Mouse (Mus musculus): ENCODE data around the gene Galnt6.
"Not testable (repeated sequence)": the region's sequence is repeated elsewhere in the genome, so short reads cannot be mapped to it uniquely, and the experiment has no call there.

Galnt6 gene

DNA sequence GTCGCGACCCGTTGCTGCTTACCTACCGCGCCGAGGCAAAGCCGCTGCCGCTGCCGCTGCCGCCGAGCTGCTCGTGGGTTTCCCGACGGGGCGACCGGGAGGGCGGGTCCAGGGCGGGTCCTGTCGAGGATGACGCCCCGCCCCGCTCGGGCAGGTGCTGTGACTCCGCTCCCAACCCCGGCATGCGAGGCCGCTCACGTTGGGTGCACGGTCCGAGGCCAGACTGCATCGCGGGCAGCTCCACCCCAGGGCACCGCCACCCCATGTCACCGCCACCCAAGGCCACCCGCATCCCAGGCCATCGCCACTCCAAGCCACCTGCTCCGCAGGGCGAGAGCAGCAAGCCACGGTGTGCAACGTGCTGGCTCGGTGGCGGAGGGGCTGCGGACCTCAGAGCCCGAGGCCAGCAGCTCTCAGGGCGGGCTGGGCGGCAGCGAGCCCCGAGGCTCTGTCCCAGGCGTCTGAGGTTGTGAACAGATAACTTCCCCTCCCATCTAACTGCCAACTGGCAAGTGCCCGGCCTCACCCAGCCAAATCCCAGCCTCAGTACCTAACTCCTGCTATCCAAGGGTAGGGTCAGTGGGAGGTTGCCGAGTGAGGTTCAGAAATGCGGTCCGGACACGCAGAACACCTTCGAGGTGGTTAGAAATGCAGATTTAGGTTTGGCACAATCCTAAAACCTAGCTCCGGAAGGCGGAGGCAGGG is at the start of gene Galnt6:
Galnt6 (minus strand) TSS at position 96 of the 705 bp plus-strand sequence.
- DNase-seq (ENCODE audit: low read depth), result no peak

DNA sequence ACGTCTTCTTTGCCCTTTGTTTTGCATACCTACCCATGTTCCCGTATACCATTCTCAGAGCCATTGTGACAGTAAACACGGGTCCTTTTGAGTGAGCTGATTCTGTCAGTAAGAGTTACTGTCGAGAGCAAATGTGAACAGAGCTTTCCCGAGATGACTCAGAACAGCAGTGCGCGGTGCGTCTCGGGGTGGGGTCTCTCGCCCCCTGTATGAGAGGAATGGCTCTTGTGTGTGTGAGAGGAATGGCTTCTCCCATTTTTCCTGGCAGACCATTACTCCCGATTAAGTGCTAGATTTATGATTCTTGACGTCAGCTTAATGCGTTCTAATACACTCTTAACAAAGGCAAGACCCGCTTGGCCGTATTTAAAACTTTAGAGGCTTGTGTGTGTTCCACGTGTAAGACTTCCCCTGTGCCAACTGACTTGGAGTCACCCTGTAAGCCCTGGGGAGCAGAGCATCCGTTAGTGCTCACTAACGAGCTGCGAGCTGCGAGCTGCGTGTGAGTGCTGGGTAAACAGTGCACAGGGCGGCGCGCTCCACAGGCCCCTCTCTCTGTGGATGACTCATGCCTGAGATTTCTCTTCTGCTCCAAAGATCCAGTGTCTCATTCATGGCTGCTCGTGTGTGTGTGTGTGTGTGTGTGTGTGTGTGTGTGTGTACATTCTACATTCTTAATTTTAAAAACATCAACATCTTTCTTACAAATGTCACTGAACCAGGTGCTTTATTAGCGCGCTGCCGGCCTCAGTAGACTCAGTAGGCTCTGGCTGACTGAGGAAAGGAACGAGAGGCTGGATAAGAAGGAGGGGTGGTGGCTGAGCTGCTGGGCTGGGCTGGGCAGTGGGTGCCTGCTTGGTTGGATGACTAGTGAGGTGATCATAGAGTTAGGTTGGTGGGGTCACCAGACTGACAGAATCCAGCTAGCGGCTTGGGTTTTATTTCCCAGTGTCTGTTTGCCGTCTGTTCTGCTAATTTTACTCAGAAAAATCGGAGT is 48.1 kb upstream of the Galnt6 start:
- DNase-seq (ENCODE audit: low read depth), result no peak

GRCm38 (mm10) chr15:100776424-100776823 is 47.2 kb upstream of the Galnt6 start:
- DNase-seq (ENCODE audit: low read depth), result no peak

GRCm38 (mm10) chr15:100775189-100776166 is 46.3 kb upstream of the Galnt6 start:
- no peak for DNase-seq (ENCODE audit: low read depth)

DNA sequence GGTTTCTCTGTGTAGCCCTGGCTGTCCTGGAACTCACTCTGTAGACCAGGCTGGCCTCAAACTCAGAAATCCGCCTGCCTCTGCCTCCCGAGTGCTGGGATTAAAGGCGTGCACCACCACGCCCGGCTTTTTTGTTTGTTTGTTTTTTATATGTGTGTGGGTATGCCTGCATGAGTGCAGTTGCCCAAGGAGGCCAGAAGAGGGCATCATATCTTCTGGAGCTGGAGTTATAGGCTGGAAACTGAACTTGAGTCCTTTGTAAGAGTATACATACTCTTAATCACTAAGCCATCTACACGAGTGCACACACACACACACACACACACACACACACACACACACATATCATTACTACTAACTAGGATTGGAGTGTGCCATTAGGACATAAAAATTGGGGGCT is 44.7 kb upstream of the Galnt6 start:
- DNase-seq (ENCODE audit: low read depth), result not testable (repeated sequence)

GRCm38 (mm10) chr15:100772685-100773084 is 43.5 kb upstream of the Galnt6 start:
- DNase-seq (ENCODE audit: low read depth), result no peak

DNA sequence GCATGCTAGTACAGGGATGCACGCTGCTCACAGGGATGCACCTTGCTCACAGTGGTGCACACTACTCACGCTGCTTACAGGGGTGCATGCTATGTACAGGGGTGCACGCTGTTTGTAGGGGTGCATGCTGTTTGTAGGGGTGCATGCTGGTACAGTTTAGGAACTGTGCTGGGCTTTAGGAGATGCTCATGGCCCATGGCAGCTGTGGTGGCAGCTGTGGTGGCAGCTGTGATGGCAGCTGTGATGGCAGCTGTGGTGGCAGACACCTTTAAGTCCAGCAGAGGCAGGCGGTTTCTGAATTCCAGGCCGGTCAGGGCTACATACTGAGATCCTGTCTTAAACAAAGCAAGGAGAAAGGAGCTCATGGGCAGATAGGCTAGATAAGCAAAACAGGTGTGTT is 41.2 kb upstream of the Galnt6 start:
- DNase-seq (ENCODE audit: low read depth), result no peak

- not testable (repeated sequence) for DNase-seq (ENCODE audit: low read depth)
Observed at GRCm38 (mm10) chr15:100769023-100769422, 39.8 kb upstream of the Galnt6 start.

DNA sequence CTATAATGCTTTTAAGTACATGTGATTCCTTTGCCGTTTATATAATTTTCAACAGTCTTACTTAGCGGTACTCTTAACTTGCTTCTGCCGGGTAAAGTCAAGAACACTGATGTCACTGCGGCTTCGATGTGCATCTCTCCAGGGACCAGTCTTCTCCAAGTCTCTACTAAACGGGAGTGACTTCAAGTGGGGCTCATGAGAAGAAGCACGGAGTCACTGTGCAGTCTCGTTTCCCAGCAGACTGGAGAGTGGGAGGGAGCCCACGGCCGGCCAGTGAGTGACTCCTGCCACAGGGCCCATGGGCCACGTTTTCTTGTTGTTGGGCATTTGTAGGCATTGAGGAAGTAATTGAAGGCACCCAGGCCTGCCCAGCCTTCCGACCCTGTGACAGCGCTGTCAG is 38.7 kb upstream of the Galnt6 start:
- DNase-seq (ENCODE audit: low read depth), result no peak

GRCm38 (mm10) chr15:100766826-100767225 is 37.6 kb upstream of the Galnt6 start:
- no peak for DNase-seq (ENCODE audit: low read depth)

- no peak for DNase-seq (ENCODE audit: low read depth)
Observed at GRCm38 (mm10) chr15:100764163-100764951, 35.2 kb upstream of the Galnt6 start.

- DNase-seq (ENCODE audit: low read depth), result no peak
Observed at GRCm38 (mm10) chr15:100762649-100763048, 33.5 kb upstream of the Galnt6 start.

DNA sequence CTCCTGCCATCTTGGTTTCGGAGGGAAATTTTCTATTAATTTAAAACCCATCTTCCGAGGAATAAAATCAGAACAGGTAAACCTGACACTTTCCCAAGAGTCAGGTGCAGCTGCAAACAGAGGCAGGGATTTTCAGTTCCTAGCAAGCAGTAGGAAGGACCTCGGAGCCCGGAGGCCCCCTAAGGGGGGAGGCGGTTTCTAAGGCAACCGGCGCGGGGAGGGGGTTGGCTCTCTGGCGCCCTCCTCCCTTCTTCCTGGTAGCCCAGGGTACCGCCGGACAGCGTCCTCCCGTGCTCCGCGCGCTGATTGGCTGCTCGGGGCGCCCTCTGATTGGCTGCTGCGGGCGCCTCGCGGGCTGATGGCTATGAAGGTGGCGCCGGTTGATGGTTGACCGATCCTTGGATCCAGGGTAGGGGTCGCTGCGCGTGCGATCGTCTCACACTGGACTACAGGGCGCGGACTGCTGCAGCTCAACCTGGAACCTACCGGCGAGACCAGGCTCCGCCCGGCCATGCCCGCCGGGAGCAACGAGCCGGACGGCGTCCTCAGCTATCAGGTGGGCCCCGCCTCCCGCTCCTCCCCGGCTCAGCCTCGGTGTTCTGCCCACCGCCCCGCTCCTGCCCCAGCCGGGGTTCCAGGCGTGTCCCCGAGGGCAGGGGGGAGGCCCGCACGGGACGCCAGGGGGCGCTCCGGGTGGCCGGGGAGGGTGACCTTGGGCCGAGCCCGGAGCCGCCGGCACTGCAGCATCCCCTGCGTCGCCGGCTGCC is 32.4 kb upstream of the Galnt6 start, which contains the start of gene Slc4a8:
Slc4a8 (plus strand) TSS at position 329 of the 767 bp plus-strand sequence.
- no peak for DNase-seq (ENCODE audit: low read depth)

DNA sequence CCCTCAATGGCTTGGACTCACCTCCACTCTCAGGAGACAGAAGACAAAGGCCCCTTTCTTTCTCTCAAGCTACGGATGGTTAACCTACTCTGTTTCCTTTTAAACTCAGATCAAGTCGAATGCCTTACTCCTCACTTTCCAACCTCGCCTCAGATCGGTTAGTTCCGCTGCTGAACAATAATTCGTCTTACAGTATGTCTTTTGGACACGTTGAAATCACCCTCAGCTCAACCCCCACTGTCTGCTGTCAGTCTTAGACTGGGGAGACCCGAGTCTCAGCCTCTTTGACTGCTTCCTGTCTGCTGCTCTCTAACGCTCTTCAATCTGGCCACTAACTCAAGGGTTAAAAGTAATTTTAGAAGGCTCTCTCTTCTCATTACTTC is 31.9 kb upstream of the Galnt6 start:
- DNase-seq (ENCODE audit: low read depth), result no peak

- DNase-seq (ENCODE audit: low read depth), result no peak
Observed at GRCm38 (mm10) chr15:100759286-100759685, 30.1 kb upstream of the Galnt6 start.

DNA sequence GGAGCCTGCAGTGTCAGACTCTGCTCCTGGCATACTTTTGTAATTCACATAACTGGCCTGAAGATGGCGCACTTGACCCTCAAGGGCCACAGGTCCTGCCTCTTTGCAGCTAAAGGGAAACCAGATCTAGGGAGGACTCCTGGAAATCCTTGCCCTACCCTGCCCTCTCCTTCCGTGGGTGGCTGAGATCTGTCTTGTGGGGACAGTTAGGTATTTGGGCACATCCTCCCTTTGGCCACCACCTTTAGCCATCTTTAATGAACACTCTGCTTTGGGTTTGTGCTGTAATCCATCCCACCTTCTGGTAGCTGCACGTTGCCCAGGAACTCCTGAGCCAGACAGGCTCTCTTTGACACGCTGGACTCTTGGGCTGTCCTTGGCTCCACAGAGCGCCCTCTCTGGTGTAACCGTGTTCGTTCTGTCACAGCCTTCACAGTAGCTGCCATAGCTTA is 28.4 kb upstream of the Galnt6 start:
- DNase-seq (ENCODE audit: low read depth), result peak; percentile 87

- no peak for DNase-seq (ENCODE audit: low read depth)
Observed at GRCm38 (mm10) chr15:100755881-100756624, 26.9 kb upstream of the Galnt6 start.

- no peak for DNase-seq (ENCODE audit: low read depth)
Observed at GRCm38 (mm10) chr15:100755498-100755859, 26.3 kb upstream of the Galnt6 start.

- DNase-seq (ENCODE audit: low read depth), result peak; percentile 80
Observed at GRCm38 (mm10) chr15:100754805-100755497, 25.8 kb upstream of the Galnt6 start.

Measured in 416B (cell line).